Mouse (Mus musculus) heart, postnatal 0 days (tissue): ENCODE results near the gene Kbtbd6. TPM values are rescaled to one million over a fixed set of nuclear protein-coding genes. Genes with fewer than 3 reads are reported as not detected.

ENCODE experiments used
- ATAC-seq: fragments of 200-750 bp; cut with Nextera tagmentation; 2 replicates; pipeline ENCODE4 v1.8.0; 2017; ENCODE audit warnings: low read depth, moderate number of reproducible peaks, moderate library complexity; ENCODE audit not compliant: insufficient read depth
- DNase-seq: peaks from one replicate; pipeline ENCODE4 v3.0.0-alpha.2; 2016; ENCODE audit warnings: low spot score
- H3K27ac ChIP-seq: fragments of 300-500 bp; sonication (generic); 2 replicates; pipeline ENCODE4 v1.5.1; 2014; ENCODE audit warnings: low read depth, mild to moderate bottlenecking
- H3K27me3 ChIP-seq: fragments of 300-500 bp; sonication (generic); 2 replicates; pipeline ENCODE4 v1.6.1; 2014; ENCODE audit warnings: low read length, mixed read lengths; ENCODE audit not compliant: control insufficient read depth, insufficient read depth
- H3K36me3 ChIP-seq: fragments of 300-500 bp; sonication (generic); replicated peaks from 2 replicates; pipeline ENCODE4 v1.6.1; 2014; ENCODE audit warnings: low read length, mixed read lengths; ENCODE audit not compliant: control insufficient read depth, insufficient read depth
- H3K4me1 ChIP-seq: fragments of 300-500 bp; sonication (generic); 2 replicates; pipeline ENCODE4 v1.6.1; 2014; ENCODE audit warnings: antibody characterized with exemption; ENCODE audit not compliant: control insufficient read depth, insufficient read depth
- H3K4me2 ChIP-seq: fragments of 300-500 bp; sonication (generic); 2 replicates; pipeline ENCODE4 v1.6.1; 2014; ENCODE audit warnings: low read depth, mild to moderate bottlenecking, low read length, moderate library complexity
- H3K4me3 ChIP-seq: fragments of 300-500 bp; sonication (generic); 2 replicates; pipeline ENCODE4 v1.5.1; 2014; ENCODE audit warnings: low read depth, low read length
- H3K9ac ChIP-seq: fragments of 300-500 bp; sonication (generic); replicated peaks from 2 replicates; pipeline ENCODE4 v1.6.1; 2014; ENCODE audit warnings: low read depth, low read length, mixed read lengths
- H3K9me3 ChIP-seq: fragments of 300-500 bp; sonication (generic); replicated peaks from 2 replicates; pipeline ENCODE4 v1.6.1; 2016; ENCODE audit warnings: low read length; ENCODE audit not compliant: control insufficient read depth
- CTCF ChIP-seq: IDR thresholded peaks from 2 replicates; pipeline ENCODE4 v1.5.1; 2016; ENCODE audit warnings: antibody characterized with exemption, control low read depth, low read depth
- EP300 ChIP-seq: IDR thresholded peaks from 2 replicates; pipeline ENCODE4 v1.6.1; 2016; ENCODE audit warnings: antibody characterized with exemption, low read depth
- WGBS: fragments of 180-500 bp; shearing (Covaris S2); extraction: QIAGEN DNeasy Blood & Tissue Kit; methylation state at CpG from one replicate; pipeline ENCODE4 v1.1.7; 2014; 5-methylcytosine and 5-hydroxymethylcytosine counted together
- polyA plus RNA-seq: library from polyadenylated mRNA; unstranded; fragments of >200 nt; fragmentation: Nextera tagmentation; extraction: Ambion mirVana; gene quantifications from 2 replicates; pipeline ENCODE4 v1.2.1, GENCODE M21; 2015
- total RNA-seq: library from RNA; depleted of rRNA; stranded (reverse); fragments of >200 nt; gene quantifications from 2 replicates; pipeline ENCODE4 v1.2.3, GENCODE M21; 2014; ENCODE audit warnings: low replicate concordance; rRNA removed

Gene Kbtbd6
- total and polyA plus RNA-seq, 2 experiments from 2014 or later: 0.23 to 0.48 TPM

- peak overlapping the region; percentile 70 for H3K27ac ChIP-seq
- H3K4me2 ChIP-seq: no peak overlapping the region
- peaks cover 16% of the 10 kb centered on the region for H3K4me1 ChIP-seq
- H3K9me3 ChIP-seq: no peaks in the 10 kb centered on the region
- H3K4me3 ChIP-seq: no peak overlapping the region
- 0 out of 2 replicates have a peak, but pooled peaks cover 7% of the 10 kb centered on the region for H3K36me3 ChIP-seq
- no peak for TF ChIP-seq CTCF
- TF ChIP-seq EP300: no peak
- WGBS: 24% methylated on average over 5 of the region's 5 CpGs
- H3K27me3 ChIP-seq: no peaks in the 10 kb centered on the region
- ATAC-seq (peak; percentile 68), DNase-seq (peak; percentile 38)
- H3K9ac ChIP-seq: no peak overlapping the region
Observed at GRCm38 (mm10) chr14:79503371-79504075, 51.9 kb downstream of the Kbtbd6 start.

Other genes with a start within 250 kb of the Kbtbd6 start
- gene Zfp957, start 204.5 kb upstream of the Kbtbd6 start, total RNA-seq: not detected in 2 replicates
- gene Zfp957, start 204.5 kb upstream of the Kbtbd6 start, polyA plus RNA-seq: not detected in 2 replicates
- gene Rgcc, start 150.2 kb upstream of the Kbtbd6 start, total RNA-seq: 21.4 and 43.4 TPM in 2 replicates
- gene Rgcc, start 150.2 kb upstream of the Kbtbd6 start, polyA plus RNA-seq: 43.6 and 51.8 TPM in 2 replicates
- 0.81 and 1.6 TPM in 2 replicates for gene Naa16, start 61.1 kb upstream of the Kbtbd6 start, total RNA-seq
- 11.3 and 14.8 TPM in 2 replicates for gene Naa16, start 61.1 kb upstream of the Kbtbd6 start, polyA plus RNA-seq
- 6.7 and 8.4 TPM in 2 replicates for gene Mtrf1, start 54.1 kb upstream of the Kbtbd6 start, total RNA-seq
- 11.4 and 11.9 TPM in 2 replicates for gene Mtrf1, start 54.1 kb upstream of the Kbtbd6 start, polyA plus RNA-seq
- gene Kbtbd7, start 25.3 kb upstream of the Kbtbd6 start, total RNA-seq: 12.2 and 18.8 TPM in 2 replicates
- gene Kbtbd7, start 25.3 kb upstream of the Kbtbd6 start, polyA plus RNA-seq: 5.5 and 5.8 TPM in 2 replicates
- gene Elf1, start 29.4 kb downstream of the Kbtbd6 start, total RNA-seq: 11.0 and 13.2 TPM in 2 replicates
- gene Elf1, start 29.4 kb downstream of the Kbtbd6 start, polyA plus RNA-seq: 7.0 and 7.4 TPM in 2 replicates
- 9.5 and 10.0 TPM in 2 replicates for gene Wbp4, start 29.7 kb downstream of the Kbtbd6 start, total RNA-seq
- 26.6 and 27.2 TPM in 2 replicates for gene Wbp4, start 29.7 kb downstream of the Kbtbd6 start, polyA plus RNA-seq
- 24.8 and 33.1 TPM in 2 replicates for gene Sugt1, start 135.9 kb downstream of the Kbtbd6 start, total RNA-seq
- gene Sugt1, start 135.9 kb downstream of the Kbtbd6 start, polyA plus RNA-seq: 95.5 and 102 TPM in 2 replicates
- not detected in 2 replicates for gene Cnmd, start 210.3 kb downstream of the Kbtbd6 start, total RNA-seq
- 0.82 and 0.98 TPM in 2 replicates for gene Cnmd, start 210.3 kb downstream of the Kbtbd6 start, polyA plus RNA-seq